Mouse (Mus musculus) lung, postnatal 14 days (tissue): ENCODE measurements around the gene Arl10.
A peak's percentile ranks its signal among the peaks of the same experiment; 100 is the strongest.
"Not testable (repeated sequence)": the region's sequence is repeated elsewhere in the genome, so short reads cannot be mapped to it uniquely, and the experiment has no call there.

Source experiments
- DNase-seq: peaks from one replicate; pipeline ENCODE4 v3.0.0; 2021

The Arl10 gene

GRCm38 (mm10) chr13:54585831-54586230, 11.0 kb downstream of the Arl10 start:
- DNase-seq, result no peak

GRCm38 (mm10) chr13:54589414-54589995, 14.7 kb downstream of the Arl10 start:
- no peak for DNase-seq

- DNase-seq, result peak; percentile 97
Measured at GRCm38 (mm10) chr13:54589996-54590951, 15.5 kb downstream of the Arl10 start, which contains the start of the genes Nop16 and Higd2a. Gene Nop16 (minus strand): TSS chr13:54590090. Gene Higd2a (plus strand): TSS chr13:54590207.

- DNase-seq, result no peak
Measured at GRCm38 (mm10) chr13:54591776-54592356, 17.1 kb downstream of the Arl10 start.

GRCm38 (mm10) chr13:54593617-54594016, 18.8 kb downstream of the Arl10 start:
- DNase-seq, result no peak

- no peak for DNase-seq
Measured at GRCm38 (mm10) chr13:54596107-54596690, 21.4 kb downstream of the Arl10 start.

GRCm38 (mm10) chr13:54596870-54597269, 22.1 kb downstream of the Arl10 start:
- DNase-seq, result no peak

GRCm38 (mm10) chr13:54598622-54599143, 23.9 kb downstream of the Arl10 start:
- no peak for DNase-seq

GRCm38 (mm10) chr13:54602639-54603111, 27.9 kb downstream of the Arl10 start:
- DNase-seq, result no peak

GRCm38 (mm10) chr13:54603501-54603900, 28.7 kb downstream of the Arl10 start:
- no peak for DNase-seq

- DNase-seq, result no peak
Measured at GRCm38 (mm10) chr13:54604221-54604620, 29.4 kb downstream of the Arl10 start.

- DNase-seq, result no peak
Measured at GRCm38 (mm10) chr13:54605426-54605825, 30.6 kb downstream of the Arl10 start.

- no peak for DNase-seq
Measured at GRCm38 (mm10) chr13:54607204-54607603, 32.4 kb downstream of the Arl10 start.

GRCm38 (mm10) chr13:54608002-54608401, 33.2 kb downstream of the Arl10 start:
- DNase-seq, result no peak

GRCm38 (mm10) chr13:54608666-54609065, 33.9 kb downstream of the Arl10 start:
- peak; percentile 24 for DNase-seq

GRCm38 (mm10) chr13:54609301-54609700, 34.5 kb downstream of the Arl10 start:
- no peak for DNase-seq

GRCm38 (mm10) chr13:54610613-54610971, 35.8 kb downstream of the Arl10 start:
- DNase-seq, result no peak

GRCm38 (mm10) chr13:54610972-54611754, 36.3 kb downstream of the Arl10 start, which contains the start of gene Cltb:
Gene Cltb (minus strand): TSS chr13:54611344.
- DNase-seq, result peak; percentile 93

GRCm38 (mm10) chr13:54613141-54613540, 38.3 kb downstream of the Arl10 start:
- not testable (repeated sequence) for DNase-seq

GRCm38 (mm10) chr13:54616307-54616706, 41.5 kb downstream of the Arl10 start:
- DNase-seq, result no peak

GRCm38 (mm10) chr13:54616998-54617397, 42.2 kb downstream of the Arl10 start:
- DNase-seq, result no peak
